Comparison of ENCODE assay signal across 26 mouse cellular contexts in the genomic region with DNA sequence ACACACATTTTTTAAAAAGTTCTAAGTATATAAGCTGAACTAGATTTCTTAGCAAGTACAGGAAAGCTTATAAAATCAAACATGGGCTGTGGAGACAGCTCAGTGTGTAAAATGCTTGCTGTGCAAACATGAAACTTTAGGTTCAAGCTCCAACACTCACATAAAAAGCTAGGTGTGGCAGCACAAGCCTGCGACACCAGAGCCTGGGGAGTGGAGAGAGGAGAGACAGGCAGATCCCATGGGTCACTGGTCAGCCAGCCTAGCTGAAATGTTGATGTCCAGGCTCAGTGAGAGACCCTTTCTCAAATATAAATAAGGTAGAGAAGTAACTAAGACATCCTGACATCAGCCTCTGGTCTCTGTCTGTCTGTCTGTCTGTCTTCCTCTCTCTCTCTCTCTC.
DNase-seq lines count a peak whose midpoint lies in the region; ATAC-seq and TF ChIP-seq lines count a peak whose summit lies in the region.
"Had no signal": no experiment of that assay in that cellular context is flagged by ENCODE, and none has a peak within 500 bp of the region (broad histone marks: within the 10 kb centered on the region; RNA-seq: fewer than 3 reads in every experiment).

No protein-coding gene starts in this region.

- H3K4me3 ChIP-seq in heart, embryonic 10.5 days, result no peak overlapping the region
- H3K4me3 ChIP-seq in kidney, embryonic 14.5 days (ENCODE audit: low read length), result no peak overlapping the region
- no peak overlapping the region for H3K4me3 ChIP-seq in kidney, adult 2 months (ENCODE audit: insufficient read depth, low read depth, low read length)
- H3K4me3 ChIP-seq in intestine, embryonic 14.5 days (ENCODE audit: low read depth, low read length), result no peak overlapping the region
- no peak overlapping the region; the same call in 1 of the 2 replicates for H3K4me3 ChIP-seq in small intestine, adult 2 months (ENCODE audit: low read depth, low read length)
- H3K4me3 ChIP-seq in forebrain, postnatal 0 days (ENCODE audit: low read depth, low read length), result no peak overlapping the region
- H3K4me3 ChIP-seq: forebrain, embryonic 10.5 days; hindbrain, embryonic 13.5 days; limb, embryonic 12.5 days; liver, embryonic 13.5 days; midbrain, embryonic 12.5 days; neural tube, embryonic 15.5 days had no signal

- TF ChIP-seq CTCF in kidney, adult 2 months (conservative IDR thresholded peaks at IDR 0.05; ENCODE audit: insufficient read depth, insufficient read length, low read depth, low read length), result no peak
- no peak for TF ChIP-seq CTCF in small intestine, adult 2 months (IDR thresholded peaks at IDR 0.05; ENCODE audit: extremely low read depth, insufficient read length, insufficient replicate concordance, low read depth, low read length)
- no peak for TF ChIP-seq CTCF in forebrain, postnatal 0 days (IDR thresholded peaks at IDR 0.05; ENCODE audit: low read depth)

- peak; percentile 54; the same call in 1 of the 2 replicates for ATAC-seq in kidney, embryonic 14.5 days (ENCODE audit: low FRiP score, low TSS enrichment)
- ATAC-seq in intestine, embryonic 14.5 days (replicated peaks; ENCODE audit: low FRiP score, low TSS enrichment, low read depth), result 0 out of 2 replicates have a peak, but pooled peaks have one; percentile 14
- no peak for ATAC-seq in forebrain, postnatal 0 days
- ATAC-seq: CD4-positive, CD25-positive, alpha-beta regulatory T cell, adult 4 months; forebrain, embryonic 16.5 days had no signal

- no peaks in the 10 kb centered on the region for H3K36me3 ChIP-seq in heart, embryonic 10.5 days
- no peaks in the 10 kb centered on the region for H3K36me3 ChIP-seq in kidney, embryonic 14.5 days (ENCODE audit: control insufficient read depth, insufficient read depth, low read length)
- H3K36me3 ChIP-seq in kidney, adult 2 months (ENCODE audit: control insufficient read depth, insufficient read depth, low read length), result no peaks in the 10 kb centered on the region
- H3K36me3 ChIP-seq in intestine, embryonic 14.5 days (ENCODE audit: control insufficient read depth, insufficient read depth, low read length), result no peaks in the 10 kb centered on the region
- no peaks in the 10 kb centered on the region for H3K36me3 ChIP-seq in small intestine, adult 2 months (ENCODE audit: control insufficient read depth, insufficient read depth, low read length)
- no peaks in the 10 kb centered on the region for H3K36me3 ChIP-seq in forebrain, postnatal 0 days (ENCODE audit: insufficient read depth)
- H3K36me3 ChIP-seq: forebrain, embryonic 10.5 days; hindbrain, embryonic 13.5 days; limb, embryonic 12.5 days; liver, embryonic 13.5 days; midbrain, embryonic 12.5 days; neural tube, embryonic 15.5 days had no signal

- no peak overlapping the region for H3K9ac ChIP-seq in kidney, embryonic 14.5 days (ENCODE audit: low read depth, low read length)
- H3K9ac ChIP-seq in intestine, embryonic 14.5 days (ENCODE audit: low read length), result no peak overlapping the region
- H3K9ac ChIP-seq in forebrain, postnatal 0 days, result no peak overlapping the region
- H3K9ac ChIP-seq: hindbrain, embryonic 13.5 days; limb, embryonic 12.5 days; liver, embryonic 13.5 days; lung, embryonic 14.5 days; midbrain, embryonic 12.5 days; neural tube, embryonic 15.5 days had no signal

- TF ChIP-seq POLR2A in kidney, adult 2 months (IDR thresholded peaks at IDR 0.05; ENCODE audit: low read depth, low read length), result no peak
- TF ChIP-seq POLR2A in small intestine, adult 2 months (IDR thresholded peaks at IDR 0.05; ENCODE audit: low read depth, low read length), result no peak

- no peaks in the 10 kb centered on the region for H3K9me3 ChIP-seq in heart, embryonic 10.5 days
- no peaks in the 10 kb centered on the region for H3K9me3 ChIP-seq in kidney, embryonic 14.5 days (ENCODE audit: control insufficient read depth, low read length)
- no peaks in the 10 kb centered on the region for H3K9me3 ChIP-seq in intestine, embryonic 14.5 days (ENCODE audit: control insufficient read depth, low read length)
- H3K9me3 ChIP-seq in forebrain, postnatal 0 days (ENCODE audit: low read length), result no peaks in the 10 kb centered on the region
- H3K9me3 ChIP-seq: forebrain, embryonic 10.5 days; hindbrain, embryonic 13.5 days; limb, embryonic 12.5 days; liver, embryonic 13.5 days; midbrain, embryonic 12.5 days; neural tube, embryonic 15.5 days had no signal

- H3K27ac ChIP-seq in heart, embryonic 10.5 days, result peak overlapping the region; percentile 9; the same call in 1 of the 2 replicates
- 0 out of 2 replicates have a peak overlapping the region, but pooled peaks have one; percentile 55 for H3K27ac ChIP-seq in kidney, embryonic 14.5 days (ENCODE audit: low read depth, low read length)
- no peak overlapping the region for H3K27ac ChIP-seq in kidney, adult 2 months (ENCODE audit: insufficient read depth, low read depth, low read length)
- H3K27ac ChIP-seq in intestine, embryonic 14.5 days (ENCODE audit: low read depth), result peak overlapping the region; percentile 64
- H3K27ac ChIP-seq in small intestine, adult 2 months (ENCODE audit: insufficient read depth, low read depth, low read length), result peak overlapping the region; percentile 43; the same call in 1 of the 2 replicates
- no peak overlapping the region for H3K27ac ChIP-seq in forebrain, postnatal 0 days (ENCODE audit: low read depth, low read length)
- H3K27ac ChIP-seq: limb, embryonic 12.5 days; liver, embryonic 13.5 days; midbrain, embryonic 12.5 days; neural tube, embryonic 15.5 days had no signal

- H3K4me2 ChIP-seq in kidney, embryonic 14.5 days (replicated peaks; ENCODE audit: low read depth, low read length), result no peak overlapping the region
- H3K4me2 ChIP-seq in intestine, embryonic 14.5 days (ENCODE audit: low read length), result peak overlapping the region; percentile 22
- no peak overlapping the region for H3K4me2 ChIP-seq in forebrain, postnatal 0 days (ENCODE audit: low read depth)
- H3K4me2 ChIP-seq: hindbrain, embryonic 13.5 days; limb, embryonic 12.5 days; liver, embryonic 13.5 days; lung, embryonic 14.5 days; midbrain, embryonic 12.5 days; neural tube, embryonic 15.5 days had no signal

- peaks cover 41% of the 10 kb centered on the region for H3K4me1 ChIP-seq in heart, embryonic 10.5 days
- H3K4me1 ChIP-seq in kidney, embryonic 14.5 days (ENCODE audit: control insufficient read depth, insufficient read depth, low read length), result peaks cover 16% of the 10 kb centered on the region
- no peaks in the 10 kb centered on the region for H3K4me1 ChIP-seq in kidney, adult 2 months (ENCODE audit: control insufficient read depth, insufficient read depth, low read length)
- peaks cover 7% of the 10 kb centered on the region; the same call in 1 of the 2 replicates for H3K4me1 ChIP-seq in intestine, embryonic 14.5 days (replicated peaks; ENCODE audit: control insufficient read depth, insufficient read depth, low read length)
- H3K4me1 ChIP-seq in small intestine, adult 2 months (ENCODE audit: control insufficient read depth, insufficient read depth, insufficient read length, low read length), result peaks cover 7% of the 10 kb centered on the region; the same call in 1 of the 2 replicates
- no peaks in the 10 kb centered on the region for H3K4me1 ChIP-seq in forebrain, postnatal 0 days (ENCODE audit: insufficient read depth)
- H3K4me1 ChIP-seq: liver, embryonic 13.5 days; midbrain, embryonic 12.5 days; neural tube, embryonic 15.5 days had no signal

- 58% methylated on average over 1 of the region's 1 CpGs for WGBS in heart, embryonic 10.5 days
- WGBS in kidney, embryonic 14.5 days, result 44% methylated on average over 1 of the region's 1 CpGs
- WGBS in kidney, adult 2 months, result 83% methylated on average over 1 of the region's 1 CpGs
- 77% methylated on average over 1 of the region's 1 CpGs for WGBS in intestine, embryonic 14.5 days
- 38% methylated on average over 1 of the region's 1 CpGs for WGBS in small intestine, adult 2 months
- WGBS in forebrain, postnatal 0 days, result 93% methylated on average over 1 of the region's 1 CpGs

- no peaks in the 10 kb centered on the region for H3K27me3 ChIP-seq in heart, embryonic 10.5 days (ENCODE audit: insufficient read depth, poor library complexity, severe bottlenecking)
- H3K27me3 ChIP-seq in kidney, embryonic 14.5 days (ENCODE audit: control insufficient read depth, insufficient read depth, low read length), result no peaks in the 10 kb centered on the region
- no peaks in the 10 kb centered on the region for H3K27me3 ChIP-seq in kidney, adult 2 months (replicated peaks; ENCODE audit: control insufficient read depth, insufficient read depth, low read length)
- H3K27me3 ChIP-seq in intestine, embryonic 14.5 days (replicated peaks; ENCODE audit: control insufficient read depth, insufficient read depth, low read length), result no peaks in the 10 kb centered on the region
- no peaks in the 10 kb centered on the region for H3K27me3 ChIP-seq in small intestine, adult 2 months (ENCODE audit: control insufficient read depth, insufficient read depth, low read length)
- H3K27me3 ChIP-seq in forebrain, postnatal 0 days (ENCODE audit: insufficient read depth, low read length), result no peaks in the 10 kb centered on the region; the same call in 1 of the 2 replicates
- H3K27me3 ChIP-seq: hindbrain, embryonic 13.5 days; limb, embryonic 12.5 days; liver, embryonic 13.5 days; midbrain, embryonic 12.5 days; neural tube, embryonic 15.5 days had no signal

- DNase-seq in heart, embryonic 10.5 days (ENCODE audit: low spot score), result no peak
- no peak for DNase-seq in heart, postnatal 4 days
- DNase-seq in kidney, adult 2 months, result no peak
- DNase-seq in intestine, embryonic 14.5 days (ENCODE audit: low spot score), result no peak
- DNase-seq in adrenal gland, adult 2 months, result no peak
- DNase-seq in forebrain, postnatal 0 days, result no peak
- DNase-seq: adrenal gland, postnatal 25 days; cerebellum, adult 9-10 months; gastrocnemius, postnatal 36 days; heart, postnatal 10 days; kidney, postnatal 36 days; layer of hippocampus, postnatal 36 days; liver, embryonic 13.5 days; right cerebral cortex, adult 18-20 months; right cerebral cortex, postnatal 4 days; thymus, postnatal 36 days had no signal

Comparison
In these comparisons a context has a peak if more than half of its experiments do, and no peak if none do; other contexts are left out.
1. H3K27ac ChIP-seq: peak in heart, embryonic 10.5 days (single experiment), kidney, embryonic 14.5 days (single experiment), intestine, embryonic 14.5 days (single experiment) and small intestine, adult 2 months (single experiment); none in kidney, adult 2 months (single experiment) and forebrain, postnatal 0 days (single experiment).